Mouse (Mus musculus) myocyte (in vitro differentiated cells): ENCODE measurements around the gene Acpp. TPM values are rescaled to one million over a fixed set of nuclear protein-coding genes. Genes with fewer than 3 reads are reported as not detected.
A peak's percentile ranks its signal among the peaks of the same experiment; 100 is the strongest.

ENCODE experiments used
- H3K27me3 ChIP-seq: one replicate; pipeline ENCODE4 v1.6.1; 2011; ENCODE audit not compliant: control insufficient read depth, insufficient read depth, insufficient read length
- H3K36me3 ChIP-seq: one replicate; pipeline ENCODE4 v1.6.1; 2011; ENCODE audit not compliant: control insufficient read depth, insufficient read depth
- H3K4me2 ChIP-seq: one replicate; pipeline ENCODE4 v1.6.1; 2011; ENCODE audit warnings: low read depth, control low read depth
- H3K4me3 ChIP-seq: one replicate; pipeline ENCODE4 v1.5.1; 2011; ENCODE audit warnings: mild to moderate bottlenecking, control low read depth, moderate library complexity
- H3K79me2 ChIP-seq: one replicate; pipeline ENCODE4 v1.6.1; 2011; ENCODE audit not compliant: control insufficient read depth, insufficient read depth
- H3ac ChIP-seq: one replicate; pipeline ENCODE4 v1.6.1; 2011; ENCODE audit not compliant: control insufficient read depth, insufficient read length
- CEBPB ChIP-seq: IDR thresholded peaks from 2 replicates; pipeline ENCODE4 v1.6.1; 2011; ENCODE audit warnings: mild to moderate bottlenecking, moderate library complexity; ENCODE audit not compliant: poor library complexity, insufficient read depth, severe bottlenecking
- E2F4 ChIP-seq: IDR thresholded peaks from one replicate; pipeline ENCODE4 v1.6.1; 2011; ENCODE audit warnings: mild to moderate bottlenecking, control low read depth, moderate library complexity; ENCODE audit not compliant: insufficient read depth
- MAX ChIP-seq: IDR thresholded peaks from one replicate; pipeline ENCODE4 v1.6.1; 2011; ENCODE audit warnings: low read depth, mild to moderate bottlenecking, control low read depth
- MYOD1 ChIP-seq, 3 experiments: IDR thresholded peaks; one replicate each; pipeline ENCODE4 v1.6.1; 2011; ENCODE audit warnings: control low read depth in 2 of 3, low read depth in 2 of 3, mild to moderate bottlenecking in 2 of 3, moderate library complexity in 1 of 3; ENCODE audit not compliant: insufficient read length in 2 of 3, control insufficient read depth in 1 of 3
- MYOG ChIP-seq, 3 experiments: IDR thresholded peaks; one replicate each; pipeline ENCODE4 v1.6.1; 2011; ENCODE audit warnings: control low read depth in 2 of 3, low read depth in 2 of 3, mild to moderate bottlenecking in 2 of 3; ENCODE audit not compliant: insufficient read length in 2 of 3, control insufficient read depth in 1 of 3, insufficient read depth in 1 of 3
- POLR2A ChIP-seq: IDR thresholded peaks from one replicate; pipeline ENCODE4 v1.6.1; 2011; ENCODE audit warnings: low read depth, mild to moderate bottlenecking, control low read depth, moderate library complexity; ENCODE audit not compliant: insufficient read length
- POLR2AphosphoS2 ChIP-seq: IDR thresholded peaks from one replicate; pipeline ENCODE4 v1.6.1; 2011; ENCODE audit warnings: low read depth, control low read depth; ENCODE audit not compliant: insufficient read length
- REST ChIP-seq: IDR thresholded peaks from one replicate; pipeline ENCODE4 v1.6.1; 2011; ENCODE audit warnings: mild to moderate bottlenecking, control low read depth, moderate library complexity; ENCODE audit not compliant: insufficient read depth, insufficient read length
- SRF ChIP-seq: IDR thresholded peaks from one replicate; pipeline ENCODE4 v1.6.1; 2011; ENCODE audit warnings: low read depth; ENCODE audit not compliant: control insufficient read depth, insufficient read length
- TCF12 ChIP-seq: IDR thresholded peaks from one replicate; pipeline ENCODE4 v1.6.1; 2011; ENCODE audit warnings: mild to moderate bottlenecking, control low read depth; ENCODE audit not compliant: poor library complexity, insufficient read depth, severe bottlenecking
- TCF3 ChIP-seq: IDR thresholded peaks from one replicate; pipeline ENCODE4 v1.6.1; 2011; ENCODE audit warnings: low read depth, control low read depth; ENCODE audit not compliant: insufficient read length
- USF1 ChIP-seq: IDR thresholded peaks from one replicate; pipeline ENCODE4 v1.6.1; 2011; ENCODE audit warnings: low read depth, mild to moderate bottlenecking, control low read depth, moderate library complexity
- polyA plus RNA-seq: library from polyadenylated mRNA; unstranded; fragments of >200 nt; fragmentation: generic; extraction: Trizol; gene quantifications from one replicate; pipeline ENCODE4 v1.2.1, GENCODE M21; 2012; ENCODE audit warnings: missing spikeins

Acpp gene
- polyA plus RNA-seq, 1 experiment, result 0.35 TPM

DNA sequence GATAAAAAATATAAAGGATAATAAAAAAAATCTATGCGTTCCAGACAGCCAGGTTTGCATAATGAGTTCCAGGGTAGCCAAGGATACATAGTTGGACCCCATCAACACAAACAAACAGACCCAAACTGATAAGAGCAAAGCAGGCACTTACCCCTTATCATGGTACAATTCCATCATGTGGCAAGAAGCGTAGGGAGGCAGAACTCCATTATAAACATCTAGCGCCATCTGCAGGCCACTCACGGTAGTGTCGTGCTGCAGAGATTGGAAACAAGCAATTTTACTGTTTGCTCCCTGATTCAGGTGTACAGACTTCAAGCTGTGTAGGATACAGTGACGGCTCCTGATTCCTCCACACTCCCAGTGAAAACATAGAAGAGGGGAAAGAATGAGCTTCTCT lies 30.8 kb downstream of the Acpp start:
- Histone ChIP-seq H3ac (no peak overlapping the region), H3K4me2 (no peak overlapping the region), H3K79me2 (no peaks in the 10 kb centered on the region), H3K36me3 (no peaks in the 10 kb centered on the region), H3K27me3 (no peaks in the 10 kb centered on the region), H3K4me3 (no peak overlapping the region)
- no peak for TF ChIP-seq MAX
- TF ChIP-seq TCF3, result no peak
- TF ChIP-seq E2F4, result no peak
- no peak for TF ChIP-seq USF1
- no peak for TF ChIP-seq REST
- TF ChIP-seq TCF12, result no peak
- TF ChIP-seq SRF, result no peak
- no peak for TF ChIP-seq CEBPB
- TF ChIP-seq POLR2AphosphoS2, result no peak
- no peak for TF ChIP-seq POLR2A
- no peak for TF ChIP-seq MYOG (IDR thresholded peaks at IDR 0.05; ENCODE audit: control insufficient read depth in 1 of 3, insufficient read depth in 1 of 3, insufficient read length in 2 of 3, low read depth in 2 of 3)
- no peak for TF ChIP-seq MYOD1 (IDR thresholded peaks at IDR 0.05; ENCODE audit: control insufficient read depth in 1 of 3, insufficient read length in 2 of 3, low read depth in 2 of 3)

DNA sequence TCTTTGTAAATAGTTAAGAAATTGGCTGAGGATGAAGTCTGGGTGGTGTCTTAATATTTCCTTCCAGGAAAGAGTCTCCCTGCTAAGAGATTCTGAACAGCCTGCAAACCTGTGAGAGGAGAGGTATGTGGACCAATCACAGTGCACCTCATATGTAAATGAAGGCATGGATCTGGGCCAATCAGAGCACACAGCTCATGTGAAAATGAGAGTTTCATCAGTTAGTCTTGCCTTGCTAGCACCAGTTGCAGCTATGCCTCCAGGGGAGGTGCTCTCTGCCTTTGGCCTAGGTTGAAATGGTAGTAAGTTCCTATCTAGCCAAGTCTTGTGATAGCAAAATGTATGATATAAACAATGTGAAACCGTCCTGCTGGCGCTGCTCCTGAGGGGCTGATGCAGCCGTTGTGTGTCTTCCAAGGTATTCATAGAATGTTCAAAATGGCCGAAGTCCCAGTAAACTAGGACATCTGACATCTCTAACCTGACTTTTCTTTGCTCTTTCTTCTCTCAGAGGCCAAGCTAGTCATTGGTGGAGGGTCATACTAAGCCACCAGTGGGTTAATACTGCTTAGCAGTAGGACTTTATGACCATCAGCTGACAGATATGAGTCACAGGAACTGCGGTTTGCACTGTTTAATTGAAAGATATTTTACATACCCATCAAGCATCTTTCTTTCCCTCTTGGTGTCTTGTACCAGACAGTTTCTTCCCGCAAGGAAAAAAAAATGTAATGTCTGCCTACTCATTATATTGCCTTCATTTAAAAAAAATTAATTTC lies 32.0 kb downstream of the Acpp start:
- H3ac ChIP-seq, result no peak overlapping the region
- H3K4me3 ChIP-seq, result no peak overlapping the region
- no peaks in the 10 kb centered on the region for H3K36me3 ChIP-seq
- H3K4me2 ChIP-seq, result peak overlapping the region; percentile 50
- no peak for TF ChIP-seq TCF12
- TF ChIP-seq USF1, result peak; percentile 78
- no peaks in the 10 kb centered on the region for H3K79me2 ChIP-seq
- no peaks in the 10 kb centered on the region for H3K27me3 ChIP-seq

DNA sequence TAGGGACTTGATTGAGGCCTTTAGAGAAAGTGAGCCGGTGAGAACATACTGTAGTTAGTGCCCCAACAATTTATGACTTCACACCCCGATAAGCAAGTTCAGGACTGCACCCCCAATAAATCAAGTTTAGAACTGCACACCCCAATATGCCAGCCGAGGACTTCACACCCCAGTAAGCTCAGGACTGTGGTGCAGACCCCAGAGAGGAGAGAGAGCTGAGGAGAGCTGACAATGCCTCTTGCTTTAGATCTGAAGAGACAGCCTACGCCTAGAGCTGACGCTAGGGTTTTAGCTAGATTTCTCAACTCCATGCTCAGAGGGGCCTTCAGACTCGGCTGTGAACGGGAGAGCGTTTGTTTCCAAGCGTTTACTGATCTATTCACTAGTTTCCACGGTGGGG lies 32.7 kb downstream of the Acpp start:
- no peaks in the 10 kb centered on the region for H3K79me2 ChIP-seq
- H3K4me2 ChIP-seq, result no peak overlapping the region
- no peak overlapping the region for H3K4me3 ChIP-seq
- no peaks in the 10 kb centered on the region for H3K36me3 ChIP-seq
- H3K27me3 ChIP-seq, result no peaks in the 10 kb centered on the region
- TF ChIP-seq POLR2A, result no peak
- no peak for TF ChIP-seq MYOD1 (IDR thresholded peaks at IDR 0.05; ENCODE audit: control insufficient read depth in 1 of 3, insufficient read length in 2 of 3, low read depth in 2 of 3)
- TF ChIP-seq E2F4, result no peak
- TF ChIP-seq TCF3, result no peak
- no peak for TF ChIP-seq MYOG (IDR thresholded peaks at IDR 0.05; ENCODE audit: control insufficient read depth in 1 of 3, insufficient read depth in 1 of 3, insufficient read length in 2 of 3, low read depth in 2 of 3)
- no peak for TF ChIP-seq MAX
- no peak overlapping the region for H3ac ChIP-seq

DNA sequence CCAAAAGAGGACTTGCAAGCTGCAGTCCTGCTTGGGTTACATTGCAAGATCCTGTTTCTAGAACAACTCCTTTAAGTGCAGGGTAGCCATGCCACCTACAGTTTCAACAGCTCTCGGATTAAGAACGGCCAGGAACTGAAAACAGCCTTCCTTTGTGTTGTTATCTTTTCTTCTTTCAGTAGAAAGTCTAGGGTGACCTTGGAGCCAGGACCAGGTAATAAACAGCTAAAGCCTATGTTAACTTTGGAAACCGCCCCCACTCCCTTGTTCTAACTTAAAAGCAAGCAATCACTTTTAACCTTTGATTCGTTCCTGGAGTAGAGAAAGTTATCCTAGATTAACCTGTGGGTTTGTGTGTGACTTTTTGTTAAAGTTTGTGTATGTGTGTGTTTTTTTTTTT lies 33.2 kb downstream of the Acpp start:
- no peaks in the 10 kb centered on the region for H3K27me3 ChIP-seq
- no peak overlapping the region for H3K4me3 ChIP-seq
- no peak overlapping the region for H3K4me2 ChIP-seq
- H3ac ChIP-seq, result no peak overlapping the region
- TF ChIP-seq POLR2AphosphoS2, result no peak
- TF ChIP-seq MYOG (IDR thresholded peaks at IDR 0.05; ENCODE audit: control insufficient read depth in 1 of 3, insufficient read depth in 1 of 3, insufficient read length in 2 of 3, low read depth in 2 of 3), result no peak
- no peak for TF ChIP-seq USF1
- TF ChIP-seq MAX, result no peak
- TF ChIP-seq POLR2A, result no peak
- no peak for TF ChIP-seq TCF3
- no peak for TF ChIP-seq E2F4
- no peak for TF ChIP-seq REST
- no peak for TF ChIP-seq SRF
- TF ChIP-seq CEBPB, result no peak
- TF ChIP-seq MYOD1 (IDR thresholded peaks at IDR 0.05; ENCODE audit: control insufficient read depth in 1 of 3, insufficient read length in 2 of 3, low read depth in 2 of 3), result no peak
- no peak for TF ChIP-seq TCF12
- H3K36me3 ChIP-seq, result no peaks in the 10 kb centered on the region
- H3K79me2 ChIP-seq, result no peaks in the 10 kb centered on the region

GRCm38 (mm10) chr9:104300569-104300968 lies 37.0 kb downstream of the Acpp start:
- no peaks in the 10 kb centered on the region for H3K36me3 ChIP-seq
- no peaks in the 10 kb centered on the region for H3K27me3 ChIP-seq
- no peak overlapping the region for H3ac ChIP-seq
- H3K4me3 ChIP-seq, result no peak overlapping the region
- no peak overlapping the region for H3K4me2 ChIP-seq
- no peaks in the 10 kb centered on the region for H3K79me2 ChIP-seq
- no peak for TF ChIP-seq MYOG (IDR thresholded peaks at IDR 0.05; ENCODE audit: control insufficient read depth in 1 of 3, insufficient read depth in 1 of 3, insufficient read length in 2 of 3, low read depth in 2 of 3)
- TF ChIP-seq CEBPB, result no peak
- TF ChIP-seq REST, result no peak
- TF ChIP-seq MYOD1 (IDR thresholded peaks at IDR 0.05; ENCODE audit: control insufficient read depth in 1 of 3, insufficient read length in 2 of 3, low read depth in 2 of 3), result no peak
- TF ChIP-seq POLR2AphosphoS2, result no peak
- no peak for TF ChIP-seq SRF
- TF ChIP-seq USF1, result no peak
- no peak for TF ChIP-seq POLR2A
- TF ChIP-seq TCF12, result no peak
- no peak for TF ChIP-seq E2F4
- TF ChIP-seq TCF3, result no peak
- TF ChIP-seq MAX, result no peak
